In the genomic region with DNA sequence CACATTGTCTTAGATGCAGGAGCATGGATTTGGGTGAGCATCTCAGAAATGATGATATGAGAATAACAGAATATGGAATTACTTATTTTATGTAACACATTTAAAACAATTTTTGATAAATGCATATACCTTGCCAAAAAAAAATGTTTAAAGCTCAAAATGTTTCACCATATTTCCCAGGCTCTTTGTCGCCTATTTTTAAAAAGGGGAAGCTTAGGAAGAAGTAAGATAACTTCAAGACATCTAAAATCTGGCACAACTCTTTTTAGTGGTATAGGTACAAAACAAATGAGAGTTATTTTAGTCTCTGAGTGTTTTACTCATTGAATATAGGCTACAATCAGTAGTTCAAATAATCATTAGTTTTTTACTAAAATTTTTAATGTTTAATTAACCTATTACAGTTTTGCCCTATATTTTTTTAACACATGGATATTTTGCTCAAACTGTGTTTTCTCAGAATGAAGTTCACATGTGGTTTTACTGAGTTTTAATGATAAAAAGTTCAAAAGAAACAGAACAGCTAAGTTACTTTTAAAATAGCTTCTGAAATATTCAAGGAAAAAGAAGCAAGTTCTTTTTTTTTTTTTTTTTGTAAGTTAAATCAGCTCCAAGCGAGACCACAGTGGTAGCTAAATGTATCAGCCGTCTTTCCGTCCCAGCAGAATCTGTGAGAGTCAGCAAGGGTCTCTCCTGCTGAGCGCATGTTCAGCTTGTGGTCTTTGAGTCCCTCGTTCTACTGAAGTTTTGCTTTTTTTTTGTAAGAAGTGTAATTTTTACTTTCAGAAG, we compare ENCODE assay signal across 19 mouse cellular contexts.
"Had no signal": no experiment of that assay in that cellular context is flagged by ENCODE, and none has a peak within 500 bp of the region (broad histone marks: within the 10 kb centered on the region; RNA-seq: fewer than 3 reads in every experiment).

No protein-coding gene starts in this region.

- H3K9me3 ChIP-seq: limb, embryonic 10.5 days; limb, embryonic 13.5 days; lung, embryonic 15.5 days; megakaryocyte, embryonic 14.5 days; midbrain, embryonic 10.5 days; midbrain, embryonic 13.5 days; neural tube, embryonic 13.5 days had no signal

- H3K9ac ChIP-seq: limb, embryonic 13.5 days; lung, embryonic 15.5 days; midbrain, embryonic 13.5 days; neural tube, embryonic 13.5 days had no signal

- DNase-seq: kidney, adult 18-20 months; kidney, adult 9 months; kidney, postnatal 14 days; kidney, postnatal 4 days; layer of hippocampus, adult 9-11 months; lung, postnatal 10 days; retina, postnatal 1 day; thymus, adult 18-20 months; thymus, postnatal 36 days had no signal

- H3K36me3 ChIP-seq: limb, embryonic 10.5 days; lung, embryonic 15.5 days had no signal

- H3K4me1 ChIP-seq: limb, embryonic 10.5 days; lung, embryonic 15.5 days had no signal

- H3K4me3 ChIP-seq: limb, embryonic 10.5 days; limb, embryonic 13.5 days; lung, embryonic 15.5 days; megakaryocyte, embryonic 14.5 days; midbrain, embryonic 10.5 days; midbrain, embryonic 13.5 days; myocyte; neural tube, embryonic 13.5 days had no signal

- ATAC-seq: intestine, embryonic 16.5 days; midbrain, embryonic 13.5 days; midbrain, embryonic 16.5 days had no signal

- H3K27ac ChIP-seq: limb, embryonic 10.5 days; limb, embryonic 13.5 days; lung, embryonic 15.5 days; midbrain, embryonic 10.5 days; midbrain, embryonic 13.5 days; neural tube, embryonic 13.5 days had no signal

- H3K4me2 ChIP-seq: limb, embryonic 13.5 days; lung, embryonic 15.5 days; midbrain, embryonic 13.5 days; neural tube, embryonic 13.5 days had no signal

- H3K27me3 ChIP-seq: limb, embryonic 13.5 days; lung, embryonic 15.5 days; megakaryocyte, embryonic 14.5 days; midbrain, embryonic 13.5 days; neural tube, embryonic 13.5 days had no signal
